Mouse (Mus musculus): ENCODE data around the gene Mbnl1. TPM values are rescaled to one million over a fixed set of nuclear protein-coding genes. Genes with fewer than 3 reads are reported as not detected.

The Mbnl1 gene
- polyA plus RNA-seq, 1 experiment from 2014 or later: 119 TPM

- Histone ChIP-seq H3K9ac (no peak overlapping the region), H3K27me3 (replicated peaks) (no peaks in the 10 kb centered on the region), H3K27ac (no peak overlapping the region), H3K4me1 (replicated peaks) (no peaks in the 10 kb centered on the region), H3K4me3 (replicated peaks) (no peak overlapping the region), H3K9me3 (no peaks in the 10 kb centered on the region), H3K36me3 (no peaks in the 10 kb centered on the region), H3K4me2 (replicated peaks) (no peak overlapping the region)
- 27% methylated on average over 2 of the region's 2 CpGs for WGBS
- 0 out of 2 replicates have a peak, but pooled peaks have one; percentile 23 for ATAC-seq
These were observed 136.3 kb downstream of the Mbnl1 start for GRCm38 (mm10) chr3:60608952-60609403.

GRCm38 (mm10) chr3:60611839-60612238, 139.2 kb downstream of the Mbnl1 start:
- Histone ChIP-seq H3K9ac (no peak overlapping the region), H3K36me3 (peaks cover 2% of the 10 kb centered on the region; the same call in 1 of the 2 replicates), H3K4me2 (replicated peaks) (no peak overlapping the region), H3K9me3 (no peaks in the 10 kb centered on the region), H3K4me1 (replicated peaks) (no peaks in the 10 kb centered on the region), H3K4me3 (replicated peaks) (no peak overlapping the region), H3K27ac (no peak overlapping the region), H3K27me3 (replicated peaks) (no peaks in the 10 kb centered on the region)
- no peak for ATAC-seq
- 23% methylated on average over 2 of the region's 2 CpGs for WGBS

- H3K4me1 ChIP-seq (replicated peaks): no peaks in the 10 kb centered on the region
- H3K27me3 ChIP-seq (replicated peaks): no peaks in the 10 kb centered on the region
- H3K36me3 ChIP-seq: peaks cover 2% of the 10 kb centered on the region; the same call in 1 of the 2 replicates
- no peaks in the 10 kb centered on the region for H3K9me3 ChIP-seq
- no peak overlapping the region for H3K9ac ChIP-seq
- H3K4me2 ChIP-seq (replicated peaks): no peak overlapping the region
- no peak overlapping the region for H3K27ac ChIP-seq
- no peak overlapping the region for H3K4me3 ChIP-seq (replicated peaks)
- WGBS: 89% methylated on average over 7 of the region's 7 CpGs
- ATAC-seq: no peak
These were observed 140.5 kb downstream of the Mbnl1 start for GRCm38 (mm10) chr3:60613121-60613520.

- ATAC-seq: no peak
- 92% methylated on average over 7 of the region's 7 CpGs for WGBS
- no peak overlapping the region for H3K9ac ChIP-seq
These were observed 141.9 kb downstream of the Mbnl1 start for GRCm38 (mm10) chr3:60614516-60614915.

DNA sequence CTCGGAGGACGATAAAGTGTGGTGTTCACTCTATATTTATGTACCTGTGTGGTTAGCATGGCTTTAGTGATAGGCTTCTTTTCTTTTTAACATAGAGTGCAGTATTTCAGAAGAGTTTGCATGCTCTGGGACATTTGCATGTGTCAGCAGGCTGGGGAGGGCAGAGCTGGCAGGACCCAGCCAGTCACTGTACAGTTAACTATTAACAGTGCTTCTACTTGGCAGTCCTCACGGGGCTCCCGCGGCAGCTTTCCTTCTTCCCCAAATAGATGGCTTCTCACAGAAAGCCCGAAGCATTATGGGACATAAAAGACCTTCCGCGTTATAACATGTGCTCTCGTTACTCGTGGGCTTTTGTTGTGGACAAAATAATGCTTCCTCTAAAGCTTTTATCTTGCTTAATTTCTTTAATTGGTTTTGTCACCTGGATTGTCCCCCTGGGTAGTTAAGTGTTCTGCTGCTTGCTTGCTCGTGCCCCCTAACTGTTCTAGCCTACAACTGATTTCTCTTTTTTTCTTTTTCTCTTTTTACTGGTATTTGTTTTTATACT, 142.5 kb downstream of the Mbnl1 start:
- Histone ChIP-seq H3K27me3 (replicated peaks) (no peaks in the 10 kb centered on the region), H3K4me3 (replicated peaks) (no peak overlapping the region), H3K9ac (no peak overlapping the region), H3K9me3 (no peaks in the 10 kb centered on the region), H3K4me2 (replicated peaks) (no peak overlapping the region), H3K4me1 (replicated peaks) (no peaks in the 10 kb centered on the region), H3K36me3 (peaks cover 2% of the 10 kb centered on the region; the same call in 1 of the 2 replicates), H3K27ac (no peak overlapping the region)
- 78% methylated on average over 11 of the region's 11 CpGs for WGBS
- no peak for ATAC-seq

More at GRCm38 (mm10) chr3:60614516-60614915, 141.9 kb downstream of the Mbnl1 start:
- H3K4me2 ChIP-seq (replicated peaks): no peak overlapping the region
- H3K9me3 ChIP-seq: no peaks in the 10 kb centered on the region
- H3K4me1 ChIP-seq (replicated peaks): no peaks in the 10 kb centered on the region
- peaks cover 2% of the 10 kb centered on the region; the same call in 1 of the 2 replicates for H3K36me3 ChIP-seq
- no peak overlapping the region for H3K27ac ChIP-seq
- H3K4me3 ChIP-seq (replicated peaks): no peak overlapping the region
- no peaks in the 10 kb centered on the region for H3K27me3 ChIP-seq (replicated peaks)

- no peak overlapping the region for H3K4me2 ChIP-seq (replicated peaks)
- no peaks in the 10 kb centered on the region for H3K9me3 ChIP-seq
- 68% methylated on average over 7 of the region's 7 CpGs for WGBS
- peaks cover 2% of the 10 kb centered on the region; the same call in 1 of the 2 replicates for H3K36me3 ChIP-seq
- no peaks in the 10 kb centered on the region for H3K27me3 ChIP-seq (replicated peaks)
- no peak overlapping the region for H3K27ac ChIP-seq
- no peak for ATAC-seq
- no peak overlapping the region for H3K4me3 ChIP-seq (replicated peaks)
- no peaks in the 10 kb centered on the region for H3K4me1 ChIP-seq (replicated peaks)
- no peak overlapping the region for H3K9ac ChIP-seq
These were observed 143.0 kb downstream of the Mbnl1 start for GRCm38 (mm10) chr3:60615615-60616014.

DNA sequence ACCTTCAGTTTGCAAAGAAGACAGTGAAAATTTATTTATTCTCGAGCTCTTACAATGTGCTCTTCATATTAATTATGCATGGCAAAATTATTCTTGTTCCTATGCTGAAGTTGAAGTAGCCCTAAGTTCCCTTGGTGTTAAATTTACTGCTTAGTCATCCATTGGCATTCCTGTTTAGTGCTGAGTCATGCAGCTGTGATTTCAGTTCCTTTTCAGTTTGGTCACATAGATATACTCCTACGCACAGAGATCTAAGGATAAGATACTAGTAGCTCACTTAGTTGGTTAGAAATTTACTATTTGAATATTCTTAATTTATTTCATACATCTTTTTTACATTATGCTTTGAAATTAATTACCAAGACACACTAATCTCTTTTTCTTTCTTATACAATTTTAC, 143.5 kb downstream of the Mbnl1 start:
- peaks cover 2% of the 10 kb centered on the region; the same call in 1 of the 2 replicates for H3K36me3 ChIP-seq
- no peak overlapping the region for H3K4me3 ChIP-seq (replicated peaks)
- no peaks in the 10 kb centered on the region for H3K27me3 ChIP-seq (replicated peaks)
- WGBS: 83% methylated on average over 2 of the region's 2 CpGs
- no peak for ATAC-seq
- no peaks in the 10 kb centered on the region for H3K4me1 ChIP-seq (replicated peaks)
- H3K27ac ChIP-seq: no peak overlapping the region
- no peaks in the 10 kb centered on the region for H3K9me3 ChIP-seq
- no peak overlapping the region for H3K4me2 ChIP-seq (replicated peaks)
- H3K9ac ChIP-seq: no peak overlapping the region

- Histone ChIP-seq H3K27ac (no peak overlapping the region), H3K4me1 (replicated peaks) (no peaks in the 10 kb centered on the region), H3K9ac (no peak overlapping the region), H3K4me2 (replicated peaks) (no peak overlapping the region), H3K4me3 (replicated peaks) (no peak overlapping the region), H3K9me3 (no peaks in the 10 kb centered on the region), H3K36me3 (peaks cover 2% of the 10 kb centered on the region; the same call in 1 of the 2 replicates), H3K27me3 (replicated peaks) (no peaks in the 10 kb centered on the region)
- ATAC-seq: peak; percentile 44; the same call in 1 of the 2 replicates
- 80% methylated on average over 1 of the region's 1 CpGs for WGBS
These were observed 145.0 kb downstream of the Mbnl1 start for GRCm38 (mm10) chr3:60617643-60618042.

DNA sequence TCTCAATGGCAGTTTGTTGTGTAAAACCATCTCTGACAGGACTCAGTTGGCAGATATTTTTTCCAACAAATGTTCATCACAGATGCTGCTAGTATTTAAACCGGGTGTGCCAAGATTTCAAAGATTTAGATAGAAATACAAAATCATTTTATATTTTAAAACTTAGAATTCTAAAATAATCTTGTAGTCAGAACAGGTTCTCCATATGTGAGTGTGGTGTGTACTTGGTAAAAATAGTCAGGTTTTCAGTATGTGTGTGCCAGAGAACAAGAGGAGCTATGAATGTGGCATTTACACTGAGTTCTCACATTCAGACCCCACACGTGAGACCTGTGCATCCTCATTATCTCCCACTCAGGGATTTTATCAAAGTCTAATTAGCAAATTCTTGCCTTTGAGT, 147.6 kb downstream of the Mbnl1 start:
- Histone ChIP-seq H3K4me2 (replicated peaks) (no peak overlapping the region), H3K36me3 (no peaks in the 10 kb centered on the region), H3K9me3 (no peaks in the 10 kb centered on the region), H3K4me1 (replicated peaks) (no peaks in the 10 kb centered on the region), H3K9ac (no peak overlapping the region), H3K27ac (no peak overlapping the region), H3K4me3 (replicated peaks) (no peak overlapping the region), H3K27me3 (replicated peaks) (no peaks in the 10 kb centered on the region)
- WGBS: 72% methylated on average over 2 of the region's 2 CpGs
- no peak for ATAC-seq

- Histone ChIP-seq H3K36me3 (no peaks in the 10 kb centered on the region), H3K4me3 (replicated peaks) (no peak overlapping the region), H3K4me1 (replicated peaks) (no peaks in the 10 kb centered on the region), H3K9ac (no peak overlapping the region), H3K27me3 (replicated peaks) (no peaks in the 10 kb centered on the region), H3K27ac (no peak overlapping the region), H3K4me2 (replicated peaks) (no peak overlapping the region), H3K9me3 (no peaks in the 10 kb centered on the region)
- WGBS: 88% methylated on average over 2 of the region's 2 CpGs
- ATAC-seq: no peak; the same call in 1 of the 2 replicates
These were observed 158.6 kb downstream of the Mbnl1 start for GRCm38 (mm10) chr3:60631183-60631582.

- Histone ChIP-seq H3K9me3 (no peaks in the 10 kb centered on the region), H3K27me3 (replicated peaks) (no peaks in the 10 kb centered on the region), H3K36me3 (no peaks in the 10 kb centered on the region), H3K27ac (no peak overlapping the region), H3K4me2 (replicated peaks) (no peak overlapping the region), H3K9ac (no peak overlapping the region), H3K4me1 (replicated peaks) (no peaks in the 10 kb centered on the region), H3K4me3 (replicated peaks) (no peak overlapping the region)
- ATAC-seq: peak; percentile 43; the same call in 1 of the 2 replicates
- WGBS: 81% methylated on average over 5 of the region's 5 CpGs
These were observed 159.1 kb downstream of the Mbnl1 start for GRCm38 (mm10) chr3:60631754-60632153.

GRCm38 (mm10) chr3:60632796-60633466, 160.3 kb downstream of the Mbnl1 start:
- no peak overlapping the region for H3K9ac ChIP-seq
- ATAC-seq: no peak
- H3K27me3 ChIP-seq (replicated peaks): no peaks in the 10 kb centered on the region
- no peak overlapping the region for H3K27ac ChIP-seq
- H3K4me1 ChIP-seq (replicated peaks): no peaks in the 10 kb centered on the region
- no peaks in the 10 kb centered on the region for H3K36me3 ChIP-seq
- H3K4me3 ChIP-seq (replicated peaks): no peak overlapping the region
- no peak overlapping the region for H3K4me2 ChIP-seq (replicated peaks)
- WGBS: 100% methylated on average over 1 of the region's 1 CpGs
- H3K9me3 ChIP-seq: no peaks in the 10 kb centered on the region

DNA sequence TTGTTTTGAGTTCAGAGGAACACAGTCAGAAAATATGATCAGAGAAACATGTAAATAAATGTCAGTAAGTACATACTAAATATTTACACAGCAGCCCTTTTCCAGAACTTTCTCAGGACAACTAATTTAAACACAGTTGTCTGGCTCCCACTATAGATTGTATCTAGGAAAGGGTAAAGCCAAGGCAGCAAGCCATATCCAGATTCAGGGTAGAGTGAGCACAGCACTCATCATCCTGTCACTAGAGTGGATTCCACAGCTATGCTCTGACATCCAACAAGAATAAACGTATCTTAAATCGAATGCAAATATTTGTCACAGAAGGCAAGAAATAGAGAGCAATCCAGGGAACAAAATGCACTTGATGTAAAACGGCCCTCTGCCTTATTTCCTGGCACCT, 165.9 kb downstream of the Mbnl1 start:
- Histone ChIP-seq H3K9ac (no peak overlapping the region), H3K4me2 (replicated peaks) (no peak overlapping the region), H3K9me3 (no peaks in the 10 kb centered on the region), H3K4me1 (replicated peaks) (no peaks in the 10 kb centered on the region), H3K27me3 (replicated peaks) (no peaks in the 10 kb centered on the region), H3K27ac (no peak overlapping the region), H3K36me3 (no peaks in the 10 kb centered on the region), H3K4me3 (replicated peaks) (no peak overlapping the region)
- 0 out of 2 replicates have a peak, but pooled peaks have one; percentile 49 for ATAC-seq
- 39% methylated on average over 3 of the region's 3 CpGs for WGBS

Data from intestine, embryonic 15.5 days (tissue).